Mouse (Mus musculus) A20 (cell line): ENCODE data around the gene Gm6993.

Experiments
- DNase-seq: peaks from one replicate; pipeline ENCODE4 v3.0.0-alpha.2; 2011; ENCODE audit warnings: low read depth, low spot score

Gene Gm6993

GRCm38 (mm10) chr12:31239798-31240197 is 772 bp upstream of the Gm6993 start:
- DNase-seq, result peak; percentile 31

GRCm38 (mm10) chr12:31241595-31242342 is 1.2 kb downstream of the Gm6993 start:
- no peak for DNase-seq

- no peak for DNase-seq
Observed at GRCm38 (mm10) chr12:31244001-31244400, 3.4 kb downstream of the Gm6993 start.

- DNase-seq, result no peak
Observed at GRCm38 (mm10) chr12:31244691-31245090, 4.1 kb downstream of the Gm6993 start.

GRCm38 (mm10) chr12:31246153-31246552 is 5.6 kb downstream of the Gm6993 start:
- no peak for DNase-seq

GRCm38 (mm10) chr12:31246615-31247014 is 6.0 kb downstream of the Gm6993 start:
- no peak for DNase-seq

GRCm38 (mm10) chr12:31248165-31248564 is 7.6 kb downstream of the Gm6993 start:
- DNase-seq, result no peak

GRCm38 (mm10) chr12:31248681-31249080 is 8.1 kb downstream of the Gm6993 start:
- no peak for DNase-seq

GRCm38 (mm10) chr12:31252259-31252658 is 11.7 kb downstream of the Gm6993 start:
- DNase-seq, result no peak

GRCm38 (mm10) chr12:31254978-31255377 is 14.4 kb downstream of the Gm6993 start:
- DNase-seq, result no peak

GRCm38 (mm10) chr12:31256121-31256903 is 15.7 kb downstream of the Gm6993 start:
- DNase-seq, result no peak

GRCm38 (mm10) chr12:31261882-31262281 is 21.3 kb downstream of the Gm6993 start:
- DNase-seq, result no peak

- no peak for DNase-seq
Observed at GRCm38 (mm10) chr12:31263921-31264320, 23.4 kb downstream of the Gm6993 start.

GRCm38 (mm10) chr12:31265005-31265721 is 24.6 kb downstream of the Gm6993 start, which contains the start of gene Lamb1:
TSS of gene Lamb1 (plus strand) at chr12:31265234.
- DNase-seq, result no peak

- no peak for DNase-seq
Observed at GRCm38 (mm10) chr12:31265722-31266431, 25.3 kb downstream of the Gm6993 start.

GRCm38 (mm10) chr12:31266686-31267085 is 26.1 kb downstream of the Gm6993 start:
- no peak for DNase-seq

- DNase-seq, result no peak
Observed at GRCm38 (mm10) chr12:31267363-31267762, 26.8 kb downstream of the Gm6993 start.

GRCm38 (mm10) chr12:31268315-31268714 is 27.7 kb downstream of the Gm6993 start:
- no peak for DNase-seq

- DNase-seq, result no peak
Observed at GRCm38 (mm10) chr12:31269020-31269597, 28.5 kb downstream of the Gm6993 start.

- no peak for DNase-seq
Observed at GRCm38 (mm10) chr12:31270361-31270760, 29.8 kb downstream of the Gm6993 start.

- no peak for DNase-seq
Observed at GRCm38 (mm10) chr12:31270776-31271175, 30.2 kb downstream of the Gm6993 start.
